Mouse (Mus musculus) lung, postnatal 0 days (tissue): ENCODE data around the gene Malrd1.

Experiments used
- CTCF ChIP-seq: IDR thresholded peaks from 2 replicates; pipeline ENCODE4 v1.5.1; 2016; ENCODE audit warnings: antibody characterized with exemption, mild to moderate bottlenecking
- EP300 ChIP-seq: IDR thresholded peaks from 2 replicates; pipeline ENCODE4 v1.6.1; 2016; ENCODE audit warnings: antibody characterized with exemption, mild to moderate bottlenecking, control low read depth

DNA sequence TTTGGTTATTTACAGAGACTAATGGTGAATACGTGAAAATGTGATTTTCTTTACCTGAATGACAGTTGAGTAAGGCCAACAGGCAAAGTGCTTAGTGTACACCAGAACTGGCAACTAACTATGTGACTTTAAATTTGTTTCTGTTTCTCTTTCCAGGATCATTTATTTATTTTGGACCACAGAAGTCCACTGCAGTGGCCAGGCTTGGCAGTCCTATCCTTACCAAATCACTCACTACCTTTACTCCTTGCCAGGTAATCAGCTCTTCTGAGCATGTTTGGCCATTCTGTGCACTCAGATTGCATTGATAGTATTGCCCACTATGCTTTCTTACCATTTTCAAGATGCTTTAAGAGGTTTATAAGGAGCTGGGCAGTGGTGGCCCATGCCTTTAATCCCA lies 109.5 kb downstream of the Malrd1 start:
- no peak for TF ChIP-seq EP300
- TF ChIP-seq CTCF: no peak
